Mouse (Mus musculus) embryonic facial prominence, embryonic 15.5 days (tissue): ENCODE data around the gene Trmt2a. TPM values are rescaled to one million over a fixed set of nuclear protein-coding genes. Genes with fewer than 3 reads are reported as not detected.
A peak's percentile ranks its signal among the peaks of the same experiment; 100 is the strongest.

Source experiments
- ATAC-seq: fragments of 200-750 bp; cut with Nextera tagmentation; 2 replicates; pipeline ENCODE4 v1.8.0; 2017; ENCODE audit warnings: low read depth, moderate TSS enrichment; ENCODE audit not compliant: insufficient number of reproducible peaks, low FRiP score, low TSS enrichment
- H3K27ac ChIP-seq: fragments of 300-500 bp; sonication (generic); replicated peaks from 2 replicates; pipeline ENCODE4 v1.5.1; 2015; ENCODE audit warnings: mild to moderate bottlenecking, inconsistent platforms
- H3K27me3 ChIP-seq: fragments of 300-500 bp; sonication (generic); 2 replicates; pipeline ENCODE4 v1.6.1; 2015; ENCODE audit warnings: inconsistent platforms
- H3K36me3 ChIP-seq: fragments of 300-500 bp; sonication (generic); 2 replicates; pipeline ENCODE4 v1.6.1; 2015; ENCODE audit warnings: mild to moderate bottlenecking, inconsistent platforms
- H3K4me1 ChIP-seq: fragments of 300-500 bp; sonication (generic); 2 replicates; pipeline ENCODE4 v1.6.1; 2015; ENCODE audit warnings: inconsistent platforms
- H3K4me2 ChIP-seq: fragments of 300-500 bp; sonication (generic); replicated peaks from 2 replicates; pipeline ENCODE4 v1.6.1; 2015; ENCODE audit warnings: mild to moderate bottlenecking, inconsistent platforms
- H3K4me3 ChIP-seq: fragments of 300-500 bp; sonication (generic); replicated peaks from 2 replicates; pipeline ENCODE4 v1.5.1; 2015; ENCODE audit warnings: mild to moderate bottlenecking, inconsistent platforms
- H3K9ac ChIP-seq: fragments of 300-500 bp; sonication (generic); 2 replicates; pipeline ENCODE4 v1.6.1; 2015; ENCODE audit warnings: inconsistent platforms
- H3K9me3 ChIP-seq: fragments of 300-500 bp; sonication (generic); replicated peaks from 2 replicates; pipeline ENCODE4 v1.6.1; 2016; ENCODE audit warnings: inconsistent platforms
- WGBS: fragments of 180-500 bp; shearing (Covaris S2); methylation state at CpG from one replicate; pipeline ENCODE4 v1.1.7; 2015; 5-methylcytosine and 5-hydroxymethylcytosine counted together
- polyA plus RNA-seq: library from polyadenylated mRNA; unstranded; fragments of >200 nt; fragmentation: Nextera tagmentation; extraction: Ambion mirVana; gene quantifications from 2 replicates; pipeline ENCODE4 v1.2.1, GENCODE M21; 2015

Trmt2a gene
- 114 TPM in 2 replicates for polyA plus RNA-seq

GRCm38 (mm10) chr16:18248433-18249363 lies at the start of gene Trmt2a, which contains the start of gene Ranbp1:
Gene Trmt2a (plus strand): TSS chr16:18248679.
Gene Ranbp1 (minus strand): TSS chr16:18248732.
- no peaks in the 10 kb centered on the region for H3K27me3 ChIP-seq
- peak within 1 kb of the TSS; percentile 84 for H3K4me2 ChIP-seq
- WGBS = under 1% methylated on average over 96 of the region's 102 CpGs
- peak within 1 kb of the TSS; percentile 96 for H3K27ac ChIP-seq
- no peaks in the 10 kb centered on the region for H3K9me3 ChIP-seq
- peak within 1 kb of the TSS; percentile 80 for H3K9ac ChIP-seq
- peaks cover 39% of the 10 kb centered on the region for H3K4me1 ChIP-seq
- H3K36me3 ChIP-seq = peaks cover 64% of the 10 kb centered on the region
- ATAC-seq = peak; percentile 93
- H3K4me3 ChIP-seq = peak within 1 kb of the TSS; percentile 67

GRCm38 (mm10) chr16:18200062-18200461 lies 48.4 kb upstream of the Trmt2a start:
- H3K9me3 ChIP-seq = no peaks in the 10 kb centered on the region
- H3K9ac ChIP-seq = no peak overlapping the region
- ATAC-seq = no peak
- WGBS = 72% methylated on average over 2 of the region's 2 CpGs
- peaks cover 3% of the 10 kb centered on the region for H3K4me1 ChIP-seq
- no peak overlapping the region for H3K27ac ChIP-seq
- H3K4me3 ChIP-seq = no peak overlapping the region
- H3K36me3 ChIP-seq = no peaks in the 10 kb centered on the region
- H3K27me3 ChIP-seq = no peaks in the 10 kb centered on the region
- no peak overlapping the region for H3K4me2 ChIP-seq

- WGBS = 30% methylated on average over 1 of the region's 1 CpGs
- H3K9ac ChIP-seq = no peak overlapping the region
- no peak for ATAC-seq
- H3K4me3 ChIP-seq = no peak overlapping the region
- H3K27ac ChIP-seq = no peak overlapping the region
- 0 out of 2 replicates have a peak, but pooled peaks cover 2% of the 10 kb centered on the region for H3K4me1 ChIP-seq
- H3K4me2 ChIP-seq = no peak overlapping the region
- no peaks in the 10 kb centered on the region for H3K36me3 ChIP-seq
- H3K27me3 ChIP-seq = no peaks in the 10 kb centered on the region
- no peaks in the 10 kb centered on the region for H3K9me3 ChIP-seq
Measured at GRCm38 (mm10) chr16:18201620-18202019, 46.9 kb upstream of the Trmt2a start.

GRCm38 (mm10) chr16:18202061-18202460 lies 46.4 kb upstream of the Trmt2a start:
- 0 out of 2 replicates have a peak, but pooled peaks cover 2% of the 10 kb centered on the region for H3K4me1 ChIP-seq
- ATAC-seq = no peak
- no peaks in the 10 kb centered on the region for H3K9me3 ChIP-seq
- H3K4me3 ChIP-seq = no peak overlapping the region
- H3K36me3 ChIP-seq = no peaks in the 10 kb centered on the region
- H3K27me3 ChIP-seq = no peaks in the 10 kb centered on the region
- H3K27ac ChIP-seq = no peak overlapping the region
- H3K4me2 ChIP-seq = no peak overlapping the region
- H3K9ac ChIP-seq = no peak overlapping the region
- 100% methylated on average over 1 of the region's 1 CpGs for WGBS

GRCm38 (mm10) chr16:18203430-18204091 lies 44.9 kb upstream of the Trmt2a start:
- H3K4me1 ChIP-seq = 0 out of 2 replicates have a peak, but pooled peaks cover 2% of the 10 kb centered on the region
- no peak overlapping the region for H3K27ac ChIP-seq
- no peaks in the 10 kb centered on the region for H3K27me3 ChIP-seq
- H3K9ac ChIP-seq = no peak overlapping the region
- H3K4me2 ChIP-seq = no peak overlapping the region
- 38% methylated on average over 7 of the region's 7 CpGs for WGBS
- H3K36me3 ChIP-seq = no peaks in the 10 kb centered on the region
- no peak for ATAC-seq
- no peak overlapping the region for H3K4me3 ChIP-seq
- H3K9me3 ChIP-seq = no peaks in the 10 kb centered on the region

GRCm38 (mm10) chr16:18210701-18211416 lies 37.6 kb upstream of the Trmt2a start:
- WGBS = 24% methylated on average over 8 of the region's 8 CpGs
- Histone ChIP-seq H3K27me3 (no peaks in the 10 kb centered on the region), H3K4me1 (peaks cover 3% of the 10 kb centered on the region; the same call in 1 of the 2 replicates), H3K9me3 (no peaks in the 10 kb centered on the region), H3K36me3 (no peaks in the 10 kb centered on the region), H3K4me3 (no peak overlapping the region), H3K4me2 (no peak overlapping the region), H3K9ac (no peak overlapping the region), H3K27ac (no peak overlapping the region)
- ATAC-seq = no peak

GRCm38 (mm10) chr16:18211417-18212171 lies 36.9 kb upstream of the Trmt2a start:
- H3K9me3 ChIP-seq = no peaks in the 10 kb centered on the region

GRCm38 (mm10) chr16:18213689-18214088 lies 34.8 kb upstream of the Trmt2a start:
- ATAC-seq = 0 out of 2 replicates have a peak, but pooled peaks have one; percentile 34
- Histone ChIP-seq H3K4me2 (no peak overlapping the region), H3K9ac (no peak overlapping the region), H3K27me3 (no peaks in the 10 kb centered on the region), H3K4me3 (no peak overlapping the region), H3K4me1 (peaks cover 3% of the 10 kb centered on the region; the same call in 1 of the 2 replicates), H3K27ac (no peak overlapping the region), H3K9me3 (no peaks in the 10 kb centered on the region), H3K36me3 (no peaks in the 10 kb centered on the region)
- 36% methylated on average over 6 of the region's 6 CpGs for WGBS

More at GRCm38 (mm10) chr16:18211417-18212171, 36.9 kb upstream of the Trmt2a start:
- no peak overlapping the region for H3K27ac ChIP-seq
- peaks cover 3% of the 10 kb centered on the region; the same call in 1 of the 2 replicates for H3K4me1 ChIP-seq
- ATAC-seq = no peak
- H3K4me2 ChIP-seq = no peak overlapping the region
- no peaks in the 10 kb centered on the region for H3K36me3 ChIP-seq
- 47% methylated on average over 10 of the region's 10 CpGs for WGBS
- H3K27me3 ChIP-seq = no peaks in the 10 kb centered on the region
- no peak overlapping the region for H3K4me3 ChIP-seq
- no peak overlapping the region for H3K9ac ChIP-seq

GRCm38 (mm10) chr16:18214858-18215257 lies 33.6 kb upstream of the Trmt2a start:
- H3K27ac ChIP-seq = no peak overlapping the region
- H3K9ac ChIP-seq = no peak overlapping the region
- no peak overlapping the region for H3K4me3 ChIP-seq
- H3K27me3 ChIP-seq = no peaks in the 10 kb centered on the region
- ATAC-seq = no peak
- WGBS = 77% methylated on average over 7 of the region's 7 CpGs
- H3K4me2 ChIP-seq = no peak overlapping the region
- H3K36me3 ChIP-seq = no peaks in the 10 kb centered on the region
- peaks cover 6% of the 10 kb centered on the region for H3K4me1 ChIP-seq
- no peaks in the 10 kb centered on the region for H3K9me3 ChIP-seq

- Histone ChIP-seq H3K4me3 (no peak within 1 kb of the TSS), H3K4me2 (no peak within 1 kb of the TSS), H3K36me3 (peaks cover 6% of the 10 kb centered on the region; the same call in 1 of the 2 replicates), H3K9ac (no peak within 1 kb of the TSS), H3K9me3 (no peaks in the 10 kb centered on the region), H3K27ac (no peak within 1 kb of the TSS), H3K4me1 (peaks cover 9% of the 10 kb centered on the region), H3K27me3 (no peaks in the 10 kb centered on the region)
- no peak for ATAC-seq
- WGBS = 83% methylated on average over 4 of the region's 4 CpGs
Measured at GRCm38 (mm10) chr16:18217579-18217978, 30.9 kb upstream of the Trmt2a start, which contains the start of gene Ccdc188. Gene Ccdc188 (plus strand): TSS chr16:18217879.
